Mouse (Mus musculus): ENCODE data around the gene Dock8. TPM values are rescaled to one million over a fixed set of nuclear protein-coding genes. Genes with fewer than 3 reads are reported as not detected.
"Not testable (repeated sequence)": the region's sequence is repeated elsewhere in the genome, so short reads cannot be mapped to it uniquely, and the experiment has no call there.

The Dock8 gene
- polyA plus RNA-seq, 2 experiments from 2014 or later: 66.0 to 95.4 TPM

DNA sequence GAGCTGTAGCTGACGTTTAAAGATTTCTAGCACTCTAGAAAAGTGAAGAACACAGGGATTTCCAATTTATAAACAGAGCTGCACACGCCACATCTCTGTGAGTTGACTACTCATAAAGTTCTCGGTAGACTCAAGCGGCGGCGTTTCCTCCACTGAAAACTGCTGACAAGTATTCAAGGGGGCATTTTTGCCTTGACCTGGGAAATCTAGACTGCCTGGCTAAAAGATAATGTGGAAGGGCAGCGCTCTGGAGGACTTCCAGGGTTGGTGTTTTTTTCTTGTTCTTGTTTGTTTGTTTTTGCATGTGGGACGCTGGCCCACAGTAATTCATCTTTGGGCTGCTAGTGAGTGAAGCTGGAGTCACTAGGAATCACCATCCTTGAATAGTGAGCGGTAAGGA lies 819 bp downstream of the Dock8 start:
- ATAC-seq: no peak

GRCm38 (mm10) chr19:25002032-25002431 lies 2.7 kb downstream of the Dock8 start:
- no peak for ATAC-seq

- no peak for ATAC-seq
Measured at GRCm38 (mm10) chr19:25002828-25003227, 3.5 kb downstream of the Dock8 start.

- no peak for ATAC-seq
Measured at GRCm38 (mm10) chr19:25003810-25004209, 4.5 kb downstream of the Dock8 start.

DNA sequence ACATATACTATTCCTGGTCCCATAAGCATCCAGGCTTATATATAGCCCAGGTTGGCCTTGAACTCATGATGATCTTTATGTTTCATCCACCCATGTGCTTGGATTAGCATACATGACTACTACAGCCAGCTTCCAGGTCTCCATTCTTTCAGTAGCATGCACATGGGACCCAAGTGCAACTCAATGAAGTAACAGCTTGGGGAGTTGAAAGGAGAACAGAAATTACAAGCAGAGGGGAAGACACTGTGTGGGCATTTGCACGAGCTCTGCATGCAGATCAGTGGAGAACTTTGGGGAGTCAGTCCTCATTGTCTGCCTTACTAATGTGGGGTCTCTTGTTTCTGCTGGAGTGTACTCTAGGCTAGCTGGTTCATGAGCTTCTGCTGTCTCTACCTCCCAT lies 7.4 kb downstream of the Dock8 start:
- no peak for ATAC-seq

DNA sequence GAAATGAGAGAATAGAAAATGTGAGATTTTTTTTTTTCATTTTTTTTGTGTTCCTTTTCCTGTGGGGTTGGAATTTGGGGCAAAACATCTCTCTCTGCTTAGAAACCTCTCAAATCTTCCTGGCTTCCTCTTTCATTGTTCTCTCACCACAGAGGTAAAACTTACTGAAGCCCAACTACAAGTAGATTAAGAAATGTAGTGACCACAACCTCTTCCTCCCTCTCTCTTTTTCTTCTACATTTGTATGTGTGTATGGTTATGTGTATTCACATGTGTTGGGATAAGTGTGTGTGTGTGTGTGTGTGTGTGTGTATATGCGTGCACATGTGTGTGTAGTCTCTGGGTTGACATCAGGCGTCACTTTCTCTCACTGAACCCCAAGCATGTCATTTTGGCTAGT lies 9.2 kb downstream of the Dock8 start:
- no peak for ATAC-seq

GRCm38 (mm10) chr19:25022766-25023165 lies 23.4 kb downstream of the Dock8 start:
- ATAC-seq: no peak

DNA sequence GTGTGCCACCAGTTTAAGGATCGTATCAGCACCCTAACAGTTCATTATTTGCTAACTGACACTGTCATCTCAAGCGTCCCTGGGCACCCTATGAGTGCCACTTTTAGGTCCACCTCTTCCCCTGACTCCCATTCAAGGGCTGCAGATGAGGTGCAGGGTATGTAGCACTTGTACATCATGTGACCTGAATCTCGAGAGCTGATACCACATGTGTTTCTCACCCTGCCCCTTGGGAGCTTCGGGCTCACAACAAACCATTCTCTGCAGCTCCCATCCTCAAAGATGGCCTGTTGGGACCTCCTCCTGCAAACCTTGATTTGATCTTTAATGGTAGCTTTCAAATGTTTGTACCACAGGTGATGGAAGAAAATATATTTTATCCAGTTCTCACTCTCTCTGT lies 32.4 kb downstream of the Dock8 start:
- no peak for ATAC-seq

DNA sequence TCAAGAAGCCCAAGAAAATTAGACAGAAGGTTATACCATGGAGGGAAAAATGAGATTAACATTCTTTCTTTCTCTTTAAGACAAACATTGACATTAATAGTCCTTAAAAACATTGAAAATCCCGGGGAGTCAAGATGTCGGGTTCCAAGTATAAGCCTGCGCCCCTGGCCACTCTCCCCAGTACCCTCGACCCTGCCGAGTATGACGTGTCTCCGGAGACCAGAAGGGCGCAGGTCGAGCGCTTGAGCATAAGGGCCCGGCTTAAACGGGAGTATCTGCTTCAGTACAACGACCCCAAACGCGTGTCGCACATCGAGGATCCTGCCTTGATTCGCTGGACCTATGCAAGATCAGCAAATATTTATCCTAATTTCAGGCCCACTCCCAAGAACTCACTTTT lies 33.7 kb downstream of the Dock8 start:
- not testable (repeated sequence) for ATAC-seq

DNA sequence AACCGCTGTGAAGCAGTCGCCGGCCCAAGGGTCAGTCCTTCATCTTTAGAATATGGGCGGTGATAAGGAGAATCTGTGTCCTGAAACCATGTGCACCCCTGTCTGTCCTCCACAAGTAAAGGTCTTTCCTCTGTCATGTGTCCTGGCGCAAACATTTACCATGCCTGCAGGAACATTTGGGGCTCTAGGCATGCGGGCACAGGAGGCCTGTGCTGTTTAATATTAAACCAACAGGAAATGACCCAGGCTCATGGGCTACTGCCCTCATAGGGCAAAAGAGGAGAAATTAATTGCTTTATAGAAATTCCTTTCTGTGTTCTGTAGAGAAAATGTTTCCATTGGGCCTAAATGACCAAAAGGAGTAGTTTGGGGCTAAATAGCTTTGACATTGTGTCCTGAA lies 36.5 kb downstream of the Dock8 start:
- ATAC-seq: no peak

DNA sequence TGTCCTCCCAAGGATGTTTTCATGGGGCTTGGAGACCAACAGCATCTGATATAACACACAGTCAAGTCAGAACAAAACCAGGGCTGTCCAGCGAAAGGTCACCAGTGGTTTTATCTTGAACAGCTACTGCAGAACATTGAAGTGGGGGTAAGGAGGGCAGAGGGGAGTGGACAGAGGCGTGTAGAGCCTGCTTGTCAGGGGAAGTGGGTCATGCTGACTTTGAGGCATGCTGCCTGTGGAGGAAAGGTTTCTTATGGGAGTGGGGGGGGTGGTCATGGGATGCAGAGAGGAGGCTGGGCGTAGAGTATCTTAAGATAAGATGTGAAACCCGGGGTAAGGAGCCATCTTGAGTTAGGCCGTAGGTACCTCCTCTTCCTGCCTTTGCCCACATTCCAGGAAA lies 37.5 kb downstream of the Dock8 start:
- ATAC-seq: no peak

DNA sequence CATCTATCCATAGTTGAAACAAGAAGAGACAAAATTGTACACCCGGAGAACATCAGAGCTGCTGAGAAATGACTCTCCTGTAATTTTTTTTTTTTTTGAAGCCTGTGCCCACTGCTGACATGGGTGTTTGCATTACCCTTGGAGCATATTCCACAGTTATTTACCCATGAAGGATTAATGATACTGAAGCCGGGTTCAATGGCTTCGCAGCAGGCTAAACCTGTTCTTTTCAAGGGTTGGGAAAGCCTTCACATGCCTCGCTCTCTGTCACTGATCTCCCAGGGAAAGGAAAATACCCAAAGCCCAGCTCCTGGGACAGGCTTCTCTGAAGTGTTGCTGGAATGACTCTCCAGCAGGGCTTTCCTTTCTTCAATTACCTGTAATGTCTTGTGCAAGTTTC lies 37.9 kb downstream of the Dock8 start:
- no peak for ATAC-seq

DNA sequence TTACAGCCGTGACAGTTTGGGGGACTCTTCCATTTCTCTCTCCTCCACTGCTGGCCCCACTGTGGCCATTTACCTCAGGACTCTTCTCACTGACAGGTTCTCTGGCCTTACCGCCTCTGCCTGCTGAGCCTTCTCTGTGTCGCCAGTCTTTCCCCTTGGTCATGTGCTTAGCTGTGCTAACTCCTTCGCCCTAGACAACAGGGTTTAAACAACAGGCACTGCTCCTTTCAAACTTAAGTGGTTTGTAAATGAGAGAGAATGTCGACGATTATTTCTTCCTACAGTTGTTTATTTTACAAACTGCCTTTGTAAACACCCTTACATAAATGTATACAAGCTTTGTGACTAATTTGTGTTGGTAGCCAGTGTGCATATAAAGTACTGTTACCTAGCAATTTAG lies 39.0 kb downstream of the Dock8 start:
- ATAC-seq: no peak

- no peak for ATAC-seq
Measured at GRCm38 (mm10) chr19:25041209-25041608, 41.9 kb downstream of the Dock8 start.

DNA sequence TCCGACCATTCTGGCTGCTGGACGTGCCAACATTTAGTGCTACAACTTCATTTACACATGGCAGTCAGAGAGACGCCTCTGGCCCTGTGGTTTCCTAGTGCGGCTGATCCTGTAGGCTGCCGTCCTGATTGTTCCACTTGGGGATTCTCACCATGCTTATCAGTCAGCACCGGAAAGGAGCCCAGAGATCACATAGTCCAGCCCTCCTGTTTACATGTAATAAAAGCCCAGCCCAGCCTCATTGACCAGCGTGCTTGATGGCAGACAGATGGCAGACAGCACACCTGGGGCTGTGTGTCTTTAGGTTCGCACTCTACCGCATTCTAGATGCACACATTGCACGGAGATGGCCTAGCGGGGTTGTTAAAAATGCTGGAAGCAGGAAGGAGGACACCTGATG lies 43.6 kb downstream of the Dock8 start:
- no peak for ATAC-seq

- ATAC-seq: no peak
Measured at GRCm38 (mm10) chr19:25044057-25044456, 44.7 kb downstream of the Dock8 start.

DNA sequence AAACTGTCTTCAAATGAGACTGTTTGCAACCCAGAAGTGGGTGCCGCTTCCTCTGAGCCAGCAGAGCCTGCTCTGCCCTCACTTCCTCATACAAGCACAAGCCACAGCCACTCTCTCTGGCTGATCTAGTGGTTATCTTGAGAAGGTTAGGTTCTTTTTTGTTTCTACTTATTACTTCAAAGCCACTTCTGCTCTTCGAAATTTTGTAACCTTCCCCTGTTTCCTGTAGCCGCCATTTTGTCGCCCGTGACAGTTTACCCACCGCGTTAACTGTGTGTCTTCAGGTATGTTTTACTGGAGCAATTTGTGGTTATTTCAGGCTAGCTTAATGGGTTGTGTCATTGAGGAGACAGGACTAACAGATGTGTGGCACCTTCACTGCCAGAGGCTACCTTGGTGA lies 53.0 kb downstream of the Dock8 start:
- peak; percentile 85 for ATAC-seq

- no peak for ATAC-seq
Measured at GRCm38 (mm10) chr19:25053152-25053551, 53.8 kb downstream of the Dock8 start.

GRCm38 (mm10) chr19:25055025-25055424 lies 55.7 kb downstream of the Dock8 start:
- no peak for ATAC-seq

GRCm38 (mm10) chr19:25055559-25055958 lies 56.2 kb downstream of the Dock8 start:
- ATAC-seq: peak; percentile 24

GRCm38 (mm10) chr19:25056224-25056623 lies 56.9 kb downstream of the Dock8 start:
- no peak for ATAC-seq

GRCm38 (mm10) chr19:25057826-25058225 lies 58.5 kb downstream of the Dock8 start:
- peak; percentile 62 for ATAC-seq

DNA sequence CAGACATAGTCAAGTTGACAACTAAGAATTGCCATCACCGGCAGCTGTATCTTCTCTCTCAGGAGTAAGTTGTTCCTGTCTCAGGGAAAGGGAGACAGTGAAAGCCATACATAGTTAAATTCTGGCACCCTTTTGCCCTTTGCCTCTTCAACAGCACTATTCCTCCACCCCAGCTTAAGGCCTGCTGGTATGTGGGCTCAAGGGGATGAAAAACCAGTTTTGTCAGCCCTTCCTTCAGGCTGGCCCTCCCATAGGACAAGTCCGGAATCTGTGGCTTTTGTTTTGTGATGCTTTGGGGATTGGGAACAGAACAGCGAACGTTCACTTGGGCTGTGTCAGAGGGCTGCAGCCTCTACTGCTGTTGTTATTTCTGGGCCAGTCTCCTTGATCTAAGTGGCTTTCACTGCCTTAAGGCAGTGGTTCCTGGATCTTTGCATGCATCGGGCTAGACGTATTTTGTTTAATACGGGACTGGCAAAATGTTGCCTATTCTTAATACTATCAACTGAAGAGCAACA lies 60.6 kb downstream of the Dock8 start:
- ATAC-seq: no peak

- no peak for ATAC-seq
Measured at GRCm38 (mm10) chr19:25060375-25060774, 61.0 kb downstream of the Dock8 start.

GRCm38 (mm10) chr19:25062188-25062856 lies 63.0 kb downstream of the Dock8 start:
- ATAC-seq: peak; percentile 67

Data from activated CD4-positive, CD25-positive, alpha-beta regulatory T cell, adult 4 months (primary cell).